Mouse (Mus musculus): ENCODE measurements around the gene Svs5. TPM values are rescaled to one million over a fixed set of nuclear protein-coding genes. Genes with fewer than 3 reads are reported as not detected.

Gene Svs5
- not detected in 2 replicates for polyA plus RNA-seq (2012; rRNA removed)

DNA sequence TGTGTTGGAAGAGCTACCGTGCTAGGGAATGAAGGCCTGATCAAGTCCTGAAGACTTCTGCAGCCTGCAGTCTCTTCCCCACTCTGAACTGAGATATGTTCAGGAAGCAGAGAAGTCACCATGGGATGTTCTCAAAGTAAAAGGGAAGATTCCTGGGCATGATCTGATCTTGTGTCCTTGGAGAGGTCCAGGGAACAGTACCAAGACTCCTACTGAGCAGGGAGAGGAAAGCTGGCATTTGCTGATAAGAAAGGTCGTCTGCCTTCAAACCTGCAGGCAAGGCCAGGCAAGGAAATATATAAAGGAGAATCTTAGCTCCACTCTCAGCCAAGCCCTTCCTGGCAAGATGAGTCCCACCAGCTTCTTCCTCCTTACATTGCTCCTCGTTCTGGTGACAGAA lies at the start of gene Svs5:
Gene Svs5 (plus strand): TSS at position 301 of the 400 bp plus-strand sequence.

DNA sequence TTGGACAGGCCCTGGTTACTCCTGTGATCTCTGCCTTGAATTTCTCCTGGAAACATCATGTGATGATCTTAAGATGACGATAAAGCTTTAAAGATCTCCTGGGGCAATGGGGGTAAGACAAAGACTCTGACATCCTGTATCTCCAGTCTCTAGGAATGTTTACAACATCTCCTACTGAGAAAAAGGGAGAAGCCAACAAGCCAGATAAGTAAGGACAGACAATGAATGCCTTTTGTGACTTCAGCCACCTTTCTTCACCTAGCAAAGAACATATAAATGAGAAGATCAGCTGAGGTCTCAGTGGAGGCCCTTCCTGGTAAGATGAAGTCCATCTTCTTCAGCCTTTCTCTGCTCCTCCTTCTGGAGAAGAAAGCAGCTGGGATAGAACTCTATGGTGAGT lies 43.6 kb upstream of the Svs5 start, which contains the start of gene Svs3a:
Gene Svs3a (plus strand): TSS at position 301 of the 400 bp plus-strand sequence.

DNA sequence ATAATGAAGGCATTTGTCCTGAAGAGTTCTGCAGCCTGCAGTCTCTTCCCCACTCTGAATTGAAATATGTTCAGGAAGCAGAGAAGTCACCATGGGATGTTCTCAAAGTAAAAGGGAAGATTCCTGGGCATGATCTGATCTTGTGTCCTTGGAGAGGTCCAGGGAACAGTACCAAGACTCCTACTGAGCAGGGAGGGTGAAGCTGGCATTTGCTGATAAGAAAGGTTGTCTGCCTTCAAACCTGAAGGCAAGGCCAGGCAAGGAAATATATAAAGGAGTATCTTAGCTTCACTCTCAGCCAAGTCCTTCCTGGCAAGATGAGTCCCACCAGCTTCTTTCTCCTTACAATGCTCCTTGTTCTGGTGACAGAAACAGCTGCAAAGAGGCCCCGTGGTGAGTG lies 16.1 kb upstream of the Svs5 start, which contains the start of gene Svs6:
Gene Svs6 (plus strand): TSS at position 301 of the 400 bp plus-strand sequence.

Other genes starting within 250 kb of the Svs5 start
- 0.01 TPM in 2 replicates for gene Kcns1, start 161.6 kb upstream of the Svs5 start, polyA plus RNA-seq (2012; rRNA removed)
- gene Wfdc5, start 150.0 kb upstream of the Svs5 start, polyA plus RNA-seq (2012; rRNA removed), result not detected in 2 replicates
- gene Wfdc12, start 142.1 kb upstream of the Svs5 start, polyA plus RNA-seq (2012; rRNA removed), result not detected in 2 replicates
- not detected in 2 replicates for gene Wfdc15a, start 132.6 kb upstream of the Svs5 start, polyA plus RNA-seq (2012; rRNA removed)
- gene Wfdc15b, start 111.1 kb upstream of the Svs5 start, polyA plus RNA-seq (2012; rRNA removed), result 0.07 and 0.16 TPM in 2 replicates
- gene Svs2, start 94.3 kb upstream of the Svs5 start, polyA plus RNA-seq (2012; rRNA removed), result not detected in 2 replicates
- not detected in 2 replicates for gene Svs3b, start 76.1 kb upstream of the Svs5 start, polyA plus RNA-seq (2012; rRNA removed)
- not detected in 2 replicates for gene Svs4, start 54.3 kb upstream of the Svs5 start, polyA plus RNA-seq (2012; rRNA removed)
- gene Svs3a, start 43.5 kb upstream of the Svs5 start, polyA plus RNA-seq (2012; rRNA removed), result not detected in 2 replicates
- gene Svs6, start 16.0 kb upstream of the Svs5 start, polyA plus RNA-seq (2012; rRNA removed), result not detected in 2 replicates
- 25.7 and 26.9 TPM in 2 replicates for gene Slpi, start 56.4 kb downstream of the Svs5 start, polyA plus RNA-seq (2012; rRNA removed)
- gene Rbpjl, start 70.4 kb downstream of the Svs5 start, polyA plus RNA-seq (2012; rRNA removed), result 0.01 and 0.13 TPM in 2 replicates
- gene Matn4, start 72.4 kb downstream of the Svs5 start, polyA plus RNA-seq (2012; rRNA removed), result 0.17 and 0.21 TPM in 2 replicates
- gene Sdc4, start 111.1 kb downstream of the Svs5 start, polyA plus RNA-seq (2012; rRNA removed), result 46.8 and 52.3 TPM in 2 replicates
- gene Sys1, start 124.2 kb downstream of the Svs5 start, polyA plus RNA-seq (2012; rRNA removed), result 20.3 and 20.5 TPM in 2 replicates
- gene Gm20458, start 128.2 kb downstream of the Svs5 start, polyA plus RNA-seq (2012; rRNA removed), result 0.55 and 0.61 TPM in 2 replicates
- not detected in 2 replicates for gene Trp53tg5, start 141.0 kb downstream of the Svs5 start, polyA plus RNA-seq (2012; rRNA removed)
- gene Dbndd2, start 153.4 kb downstream of the Svs5 start, polyA plus RNA-seq (2012; rRNA removed), result 11.3 and 12.0 TPM in 2 replicates
- gene Pigt, start 164.8 kb downstream of the Svs5 start, polyA plus RNA-seq (2012; rRNA removed), result 15.6 and 19.3 TPM in 2 replicates
- gene Wfdc2, start 229.7 kb downstream of the Svs5 start, polyA plus RNA-seq (2012; rRNA removed), result 1.6 and 2.0 TPM in 2 replicates
- not detected in 2 replicates for gene Spint3, start 240.7 kb downstream of the Svs5 start, polyA plus RNA-seq (2012; rRNA removed)

All from liver, embryonic 18 days (tissue).